In the genomic region with DNA sequence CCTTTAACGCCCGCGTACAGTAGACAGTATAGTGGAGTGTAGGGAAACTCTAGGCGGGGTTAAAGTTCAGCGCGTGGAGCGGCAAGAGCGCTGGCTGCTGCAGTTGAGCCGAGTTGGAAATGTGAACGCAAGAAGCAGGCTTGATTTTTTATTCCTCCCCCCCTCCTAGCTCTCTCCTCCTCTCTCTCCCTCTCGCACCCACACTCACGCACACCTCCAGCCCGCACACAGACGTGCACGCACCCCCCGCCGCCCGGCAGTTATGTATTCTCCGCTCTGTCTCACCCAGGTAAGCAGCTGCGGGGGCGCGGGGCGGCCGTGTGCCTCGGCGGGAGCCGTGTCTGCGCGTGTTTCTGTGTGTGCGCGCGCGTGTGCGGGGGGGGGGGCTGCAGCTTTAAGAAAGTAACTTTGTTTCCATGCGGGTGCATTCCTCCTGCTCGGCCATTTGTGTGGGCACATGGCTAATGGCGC, we compare ENCODE assay signal across 8 mouse cellular contexts. TPM values are rescaled to one million over a fixed set of nuclear protein-coding genes. Genes with fewer than 3 reads are reported as not detected.
DNase-seq lines count a peak whose midpoint lies in the region; ATAC-seq and TF ChIP-seq lines count a peak whose summit lies in the region.

A gene (minus strand): TSS at position 373 of the 471 bp plus-strand sequence.

- H3K4me1 ChIP-seq in forebrain, embryonic 13.5 days, result peaks cover 43% of the 10 kb centered on the region
- H3K4me1 ChIP-seq in lung, postnatal 0 days (ENCODE audit: insufficient read depth, low read depth, low read length), result peaks cover 3% of the 10 kb centered on the region; the same call in 1 of the 2 replicates
- peaks cover 7% of the 10 kb centered on the region; the same call in 1 of the 2 replicates for H3K4me1 ChIP-seq in olfactory bulb, adult 2 months (ENCODE audit: control insufficient read depth, insufficient read depth, low read length)

- H3K9me3 ChIP-seq in forebrain, embryonic 13.5 days (replicated peaks), result no peaks in the 10 kb centered on the region
- H3K9me3 ChIP-seq in lung, postnatal 0 days (ENCODE audit: low read length), result no peaks in the 10 kb centered on the region

- peak; percentile 76 for DNase-seq in ES-CJ7 (ENCODE audit: low read depth, low spot score)
- peak; percentile 92 for DNase-seq in brain, embryonic 14.5 days (ENCODE audit: low read depth)
- DNase-seq in heart, postnatal 10 days, result peak; percentile 77 to 79
- DNase-seq in kidney, postnatal 14 days, result peak; percentile 86
- peak; percentile 93 for DNase-seq in lung, postnatal 0 days (ENCODE audit: low spot score)
- DNase-seq in thymus, postnatal 25 days, result peak; percentile 26

- peak within 1 kb of the TSS; percentile 96 for H3K4me3 ChIP-seq in forebrain, embryonic 13.5 days
- peak within 1 kb of the TSS; percentile 90 for H3K4me3 ChIP-seq in lung, postnatal 0 days (ENCODE audit: low read depth, low read length)
- H3K4me3 ChIP-seq in olfactory bulb, adult 2 months (ENCODE audit: insufficient read depth, low read depth, low read length), result peak within 1 kb of the TSS; percentile 58

- peaks cover 1% of the 10 kb centered on the region for H3K36me3 ChIP-seq in forebrain, embryonic 13.5 days (ENCODE audit: poor library complexity, severe bottlenecking)
- no peaks in the 10 kb centered on the region for H3K36me3 ChIP-seq in lung, postnatal 0 days (ENCODE audit: insufficient read depth, low read length)

- peak; percentile 74 for ATAC-seq in forebrain, embryonic 13.5 days
- ATAC-seq in lung, postnatal 0 days, result peak; percentile 74

- intact Hi-C loops in heart, postnatal 10 days (cut with DNase I), result loop anchor here (2.0 to 5.0 kb wide), 6 partner anchors 35 to 545 kb away; no protein-coding TSS in a partner anchor

- TF ChIP-seq POLR2A in brain, embryonic 14.5 days (IDR thresholded peaks at IDR 0.05; ENCODE audit: borderline replicate concordance, extremely low read depth, insufficient read depth, insufficient read length, poor library complexity, severe bottlenecking), result peak; percentile 49; the same call in 1 of the 2 replicates
- no peak for TF ChIP-seq POLR2A in olfactory bulb, adult 2 months (IDR thresholded peaks at IDR 0.05; ENCODE audit: insufficient read depth, low read depth, low read length)

- no peak for TF ChIP-seq EP300 in lung, postnatal 0 days (IDR thresholded peaks at IDR 0.05)

- H3K27ac ChIP-seq in forebrain, embryonic 13.5 days, result peak within 1 kb of the TSS; percentile 98
- H3K27ac ChIP-seq in lung, postnatal 0 days (ENCODE audit: low read length), result peak within 1 kb of the TSS; percentile 96
- H3K27ac ChIP-seq in olfactory bulb, adult 2 months (ENCODE audit: insufficient read depth, low read depth, low read length), result peak within 1 kb of the TSS; percentile 50

- no peak for TF ChIP-seq CTCF in brain, embryonic 14.5 days (IDR thresholded peaks at IDR 0.05; ENCODE audit: borderline replicate concordance, extremely low read depth, insufficient read depth, insufficient read length)
- no peak for TF ChIP-seq CTCF in lung, postnatal 0 days (IDR thresholded peaks at IDR 0.05)
- no peak for TF ChIP-seq CTCF in olfactory bulb, adult 2 months (IDR thresholded peaks at IDR 0.05; ENCODE audit: insufficient read depth, low read depth, low read length)

- H3K27me3 ChIP-seq in forebrain, embryonic 13.5 days, result 0 out of 2 replicates have a peak, but pooled peaks cover 3% of the 10 kb centered on the region
- no peaks in the 10 kb centered on the region for H3K27me3 ChIP-seq in lung, postnatal 0 days (replicated peaks; ENCODE audit: insufficient read depth, low read length)

- H3K9ac ChIP-seq in forebrain, embryonic 13.5 days, result peak within 1 kb of the TSS; percentile 100
- H3K9ac ChIP-seq in lung, postnatal 0 days (replicated peaks; ENCODE audit: low read depth), result peak within 1 kb of the TSS; percentile 95

- H3K4me2 ChIP-seq in forebrain, embryonic 13.5 days, result peak within 1 kb of the TSS; percentile 82
- peak within 1 kb of the TSS; percentile 83 for H3K4me2 ChIP-seq in lung, postnatal 0 days (replicated peaks; ENCODE audit: low read depth, low read length)

- WGBS in forebrain, embryonic 13.5 days, result under 1% methylated on average over 32 of the region's 37 CpGs
- under 1% methylated on average over 32 of the region's 37 CpGs for WGBS in lung, postnatal 0 days
- 2% methylated on average over 37 of the region's 37 CpGs for WGBS in olfactory bulb, adult 2 months

RNA-seq across cellular contexts. Expression of the gene that starts here (rescaled TPM):
- 19.7 and 31.1 TPM in 2 replicates for polyA plus RNA-seq in brain, embryonic 14.5 days (2012; rRNA removed)
- 64.7 and 71.1 TPM in 2 replicates for polyA plus RNA-seq in forebrain, embryonic 13.5 days (2015; fragmentation: Nextera tagmentation; extraction: Ambion mirVana)
- total RNA-seq in heart, postnatal 10 days (2021), result under 1 TPM; 0.34 to 0.47 TPM
- 0.36 and 0.76 TPM in 2 replicates for polyA plus RNA-seq in lung, postnatal 0 days (2015; fragmentation: Nextera tagmentation; extraction: Ambion mirVana)
- not detected in 2 replicates for polyA plus RNA-seq in olfactory bulb, adult 2 months (2012; ENCODE audit: insufficient read depth, insufficient read length, low replicate concordance, missing spikeins)

Comparison
In these comparisons a context has a peak if more than half of its experiments do, and no peak if none do; other contexts are left out.
1. Peak in every context shown above with its lines: DNase-seq, ATAC-seq, H3K4me3 ChIP-seq and H3K27ac ChIP-seq.
2. RNA of the gene that starts here (polyA plus RNA-seq): 64.7 to 71.1 TPM in forebrain, embryonic 13.5 days and 19.7 to 31.1 TPM in brain, embryonic 14.5 days; 0.36 to 0.76 TPM in lung, postnatal 0 days and not detected in olfactory bulb, adult 2 months; every median in the first group is over 10 times any median in the second.
3. Peak in DNase-seq in heart, postnatal 10 days; RNA of the gene not detected or under 1 TPM.
4. Peak in DNase-seq, ATAC-seq, H3K4me3 ChIP-seq, H3K27ac ChIP-seq, H3K9ac ChIP-seq and H3K4me2 ChIP-seq in lung, postnatal 0 days; RNA of the gene not detected or under 1 TPM.
5. DNase-seq: peak in every context shown above with its lines; median percentile 93 in lung, postnatal 0 days; 92 in brain, embryonic 14.5 days; 86 in kidney, postnatal 14 days; 78 in heart, postnatal 10 days; 76 in ES-CJ7; 26 in thymus, postnatal 25 days.